Mouse (Mus musculus): ENCODE results near the gene Nxt1.

Gene Nxt1

DNA sequence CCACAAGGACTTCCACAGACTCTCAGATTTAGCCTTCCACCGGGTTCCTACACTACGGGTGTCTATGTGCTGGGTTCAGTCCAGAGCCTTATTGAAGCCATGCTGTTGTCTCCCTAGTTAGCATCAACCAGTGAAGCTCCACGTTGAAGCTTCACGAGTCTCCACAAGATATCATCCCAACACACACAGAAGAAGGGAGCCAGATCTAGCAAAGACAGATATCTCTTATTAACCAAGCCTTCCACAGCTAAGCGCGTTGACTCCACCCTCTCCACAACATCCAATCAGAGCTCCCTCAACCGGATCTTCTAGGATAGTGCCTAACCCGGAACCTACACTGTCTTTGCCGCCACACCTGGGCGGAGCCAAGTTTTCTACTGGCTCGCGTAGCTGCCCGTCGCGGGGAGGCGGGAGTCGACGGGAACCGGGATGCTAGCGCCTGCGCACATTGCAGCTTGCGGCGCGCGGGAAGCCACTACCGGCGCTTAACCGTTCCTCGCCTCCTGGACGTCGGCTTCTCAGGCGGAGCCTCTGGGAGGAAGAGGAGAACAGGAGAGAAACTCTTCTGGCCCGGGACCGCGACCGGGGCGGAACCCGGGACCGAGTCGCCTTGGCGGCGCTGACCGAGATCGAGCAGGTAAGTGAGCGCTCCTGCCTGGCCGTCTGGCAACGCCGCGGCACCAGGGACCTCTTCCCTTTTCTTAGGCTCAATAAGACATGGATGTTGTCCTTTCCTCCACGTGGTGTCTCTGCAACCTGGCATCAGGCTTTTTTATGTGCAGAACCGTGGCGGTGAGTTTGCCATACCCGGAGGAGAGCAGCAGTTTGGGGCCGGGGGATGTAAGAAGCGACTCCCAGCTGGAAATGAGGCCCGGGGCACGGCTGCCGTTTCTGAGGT lies at the start of gene Nxt1:
Gene Nxt1, plus strand, starts transcription at position 403 of the 898 bp plus-strand sequence.
- ChIA-PET POLR2A (interaction anchor here (0.6 to 3.6 kb wide), 39 partner anchors 8 to 337 kb away, joined by 3 to 60 read pairs (median 5); partner anchors contain the start of genes Cst3 (in 3 of the 4), Gzf1 (in 3 of the 4), Napb (in 3 of the 4) and Sstr4 (in 1 of the 4)), CTCF (interaction anchor here in 3 of 4 experiments (1.0 to 2.0 kb wide), 7 partner anchors 8 to 230 kb away, joined by 3 to 9 read pairs (median 4); partner anchors contain the start of gene Gzf1 (in 1 of the 3))

DNA sequence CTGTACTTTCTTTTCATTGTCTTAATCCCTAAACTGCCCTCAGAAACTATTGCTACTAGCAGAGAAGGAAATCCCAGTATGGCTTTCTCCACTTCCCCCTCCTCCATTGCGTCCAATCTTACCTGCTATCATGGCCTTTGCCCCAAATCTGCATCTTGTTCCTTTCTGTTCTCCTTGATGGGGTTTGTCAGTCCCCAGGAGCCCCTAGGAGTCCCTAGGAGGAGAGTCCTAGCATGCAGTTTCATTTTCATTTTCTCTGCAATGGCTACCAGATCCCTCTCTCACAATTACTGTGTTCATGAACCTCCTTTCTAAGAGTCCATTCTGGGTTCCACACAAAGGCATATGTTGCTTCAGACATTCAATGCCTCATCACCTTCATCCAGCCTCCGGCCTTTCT lies 49.3 kb upstream of the Nxt1 start:
- ChIA-PET CTCF (interaction anchor here in 1 of 4 experiments (0.7 kb wide), 1 partner anchor 83 kb away, joined by 3 read pairs; no protein-coding TSS in a partner anchor), POLR2A (no interaction called here)

DNA sequence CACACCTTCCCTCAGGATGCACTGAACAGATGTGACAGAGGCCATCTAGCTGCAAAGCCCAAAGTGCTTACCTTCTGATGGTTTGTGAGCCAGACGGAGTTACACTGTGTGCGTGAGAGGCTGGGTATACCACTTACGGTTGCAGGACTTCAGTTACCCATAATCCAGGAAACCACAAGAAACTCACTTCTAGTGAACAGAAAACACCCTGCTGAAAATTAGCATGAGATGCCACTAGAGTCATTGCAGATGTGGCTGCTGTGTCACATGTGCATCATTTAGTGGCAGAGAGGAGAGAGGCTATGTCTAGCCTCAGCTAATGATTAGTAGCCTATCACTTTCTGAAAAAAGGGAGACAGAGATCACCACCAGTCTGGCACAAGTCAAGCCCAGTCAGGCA lies 47.9 kb upstream of the Nxt1 start:
- POLR2A ChIA-PET, result no interaction called here

DNA sequence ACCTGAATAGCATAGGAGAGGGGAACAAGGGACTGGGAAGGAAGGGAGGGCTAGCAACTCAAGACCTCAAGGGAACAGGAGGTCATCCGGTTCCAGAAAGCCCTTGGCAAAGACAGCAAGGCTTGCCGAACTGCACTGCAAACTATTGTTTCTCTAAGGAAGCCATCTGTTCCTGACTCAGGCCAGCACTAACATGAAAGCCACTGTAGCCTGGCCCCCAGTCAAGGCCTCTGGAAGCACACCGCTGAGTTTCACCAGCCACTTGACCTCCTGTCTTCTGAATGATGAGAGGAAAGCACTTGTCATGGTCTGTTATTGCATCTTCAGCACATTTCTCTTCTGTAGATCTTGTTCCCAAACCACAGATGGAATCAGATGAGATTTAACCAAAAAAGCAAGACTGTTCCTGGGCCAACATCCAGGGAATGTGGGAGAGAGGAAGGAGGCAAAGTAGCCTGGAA lies 45.4 kb upstream of the Nxt1 start:
- ChIA-PET POLR2A (no interaction called here), CTCF (no interaction called here)

More for the DNA sequence above, 47.9 kb upstream of the Nxt1 start:
- CTCF ChIA-PET, result no interaction called here

DNA sequence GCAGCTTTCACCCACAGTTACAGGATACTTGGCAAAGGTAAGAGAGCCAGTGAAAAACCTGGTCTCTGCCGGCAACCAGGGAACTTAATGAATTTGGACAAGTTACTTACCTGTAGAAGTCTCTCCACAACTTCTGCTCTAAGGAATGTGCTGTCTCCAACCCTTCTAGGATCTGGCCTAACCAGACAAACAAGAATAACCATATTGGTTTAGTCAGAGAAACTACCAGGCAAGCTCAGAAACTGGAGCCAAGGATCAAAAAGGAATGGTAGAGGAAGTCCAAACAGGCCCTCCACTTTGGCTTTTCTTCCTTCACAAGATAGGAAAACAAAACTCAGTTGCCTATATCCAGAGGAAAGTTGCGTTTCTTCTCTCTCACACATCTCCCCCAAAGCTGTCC lies 41.4 kb upstream of the Nxt1 start:
- POLR2A ChIA-PET, result interaction anchor here in 1 of 4 experiments (0.6 kb wide), 1 partner anchor 19 kb away, joined by 3 read pairs; no protein-coding TSS in a partner anchor
- CTCF ChIA-PET, result no interaction called here

DNA sequence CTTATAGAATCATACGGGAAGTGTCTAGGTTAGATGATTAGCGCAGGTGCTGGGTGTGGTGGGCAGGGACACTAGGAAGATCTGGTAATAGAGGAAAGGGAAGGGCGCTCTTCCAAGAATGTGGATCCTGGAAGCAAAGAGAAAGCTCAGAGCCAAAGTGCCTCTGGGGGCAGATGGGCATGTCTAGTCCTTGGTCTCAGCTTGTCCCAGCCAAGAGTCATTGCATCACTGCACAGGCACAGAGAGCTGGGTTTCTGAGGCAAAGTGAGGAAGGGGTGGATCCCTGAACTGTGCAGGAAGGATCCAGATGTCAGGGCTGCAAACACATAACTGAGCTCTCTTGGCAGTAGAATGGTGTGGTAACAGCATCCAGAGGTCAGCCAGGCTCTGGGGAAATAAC lies 40.8 kb upstream of the Nxt1 start:
- CTCF ChIA-PET, result no interaction called here
- POLR2A ChIA-PET, result no interaction called here

DNA sequence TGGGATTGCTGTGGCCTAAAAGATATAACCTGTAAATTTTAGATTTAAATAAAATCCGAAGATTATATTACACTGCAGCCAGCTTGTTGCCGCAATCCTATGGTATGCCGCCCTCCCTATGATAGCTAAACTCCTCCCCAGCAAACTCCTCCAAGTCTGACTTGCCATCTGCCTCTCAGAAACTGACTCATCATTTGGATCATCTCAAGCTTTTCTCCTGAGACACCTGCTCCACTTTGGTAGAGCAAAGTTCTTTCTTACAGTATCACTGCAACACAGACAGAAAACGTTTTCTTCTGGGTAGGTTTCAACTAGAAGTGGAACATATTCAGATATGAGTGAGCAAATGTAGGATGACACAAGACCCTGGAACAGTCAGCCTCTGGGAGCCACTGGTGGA lies 37.9 kb upstream of the Nxt1 start:
- ChIA-PET CTCF (no interaction called here), POLR2A (no interaction called here)

DNA sequence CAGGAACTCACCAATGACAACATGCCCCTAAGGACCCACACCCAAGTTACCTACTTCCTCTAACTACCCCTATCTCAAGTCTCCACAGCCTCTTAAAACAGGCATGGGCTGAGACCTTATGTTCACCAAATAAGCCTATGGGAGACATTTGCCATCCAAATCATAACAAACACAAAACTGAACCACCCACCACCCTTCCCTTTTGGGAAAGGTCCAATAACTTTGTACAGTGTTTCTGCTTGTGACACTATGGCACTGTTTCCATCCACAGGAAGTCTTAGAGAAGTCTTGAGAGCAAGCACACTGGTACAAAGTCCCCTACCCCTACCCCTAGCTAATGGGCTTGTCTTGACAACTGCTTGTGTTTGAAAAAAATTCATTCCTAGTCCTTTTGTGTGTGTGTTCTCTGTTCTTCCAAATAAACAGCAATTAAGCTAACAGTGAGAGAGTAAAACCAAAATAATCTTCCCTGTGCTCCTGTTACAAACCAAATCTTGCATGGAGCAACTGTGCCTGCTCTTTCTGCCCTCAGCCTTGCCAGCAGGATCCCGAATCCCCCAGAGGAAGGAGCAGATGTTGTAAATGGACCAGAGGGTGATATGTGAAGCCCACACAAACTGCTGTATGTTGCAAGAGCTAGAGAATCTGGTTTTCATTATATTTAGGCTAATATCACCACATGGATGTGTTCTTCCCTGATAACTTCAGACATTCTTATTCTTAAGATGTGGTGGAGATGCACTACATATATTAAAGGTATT lies 29.6 kb upstream of the Nxt1 start:
- POLR2A ChIA-PET, result no interaction called here

DNA sequence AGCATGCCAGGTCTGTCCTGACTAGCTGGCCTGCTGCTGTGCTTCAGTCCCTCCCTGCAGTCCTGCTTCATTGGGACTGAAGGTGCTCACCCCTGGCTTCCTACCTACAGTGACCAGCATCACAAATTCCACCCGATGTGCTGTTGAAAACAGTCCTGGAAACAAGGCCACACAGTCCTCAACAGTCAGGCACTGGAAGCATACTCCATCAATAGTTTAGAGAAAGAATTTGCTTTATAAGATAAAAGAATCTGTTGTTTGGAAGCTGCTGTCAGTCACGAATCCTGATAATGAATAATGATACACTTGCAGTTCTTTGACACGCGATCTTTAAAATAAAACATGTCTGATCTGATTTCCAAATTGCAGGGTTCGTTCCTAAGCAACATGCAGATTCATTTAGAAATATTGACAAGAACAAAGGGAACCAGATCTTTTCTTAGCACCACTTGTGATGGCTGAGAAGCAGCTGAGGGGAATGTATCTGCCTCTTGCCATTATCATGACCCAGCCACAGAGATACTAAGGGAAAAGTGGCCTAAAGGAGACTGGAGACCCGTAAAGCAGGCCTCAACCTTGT lies 27.9 kb upstream of the Nxt1 start:
- ChIA-PET POLR2A (no interaction called here), CTCF (interaction anchor here in 1 of 4 experiments (0.6 kb wide), 1 partner anchor 11 kb away, joined by 3 read pairs; no protein-coding TSS in a partner anchor)

More for the DNA sequence above, 29.6 kb upstream of the Nxt1 start:
- CTCF ChIA-PET, result no interaction called here

DNA sequence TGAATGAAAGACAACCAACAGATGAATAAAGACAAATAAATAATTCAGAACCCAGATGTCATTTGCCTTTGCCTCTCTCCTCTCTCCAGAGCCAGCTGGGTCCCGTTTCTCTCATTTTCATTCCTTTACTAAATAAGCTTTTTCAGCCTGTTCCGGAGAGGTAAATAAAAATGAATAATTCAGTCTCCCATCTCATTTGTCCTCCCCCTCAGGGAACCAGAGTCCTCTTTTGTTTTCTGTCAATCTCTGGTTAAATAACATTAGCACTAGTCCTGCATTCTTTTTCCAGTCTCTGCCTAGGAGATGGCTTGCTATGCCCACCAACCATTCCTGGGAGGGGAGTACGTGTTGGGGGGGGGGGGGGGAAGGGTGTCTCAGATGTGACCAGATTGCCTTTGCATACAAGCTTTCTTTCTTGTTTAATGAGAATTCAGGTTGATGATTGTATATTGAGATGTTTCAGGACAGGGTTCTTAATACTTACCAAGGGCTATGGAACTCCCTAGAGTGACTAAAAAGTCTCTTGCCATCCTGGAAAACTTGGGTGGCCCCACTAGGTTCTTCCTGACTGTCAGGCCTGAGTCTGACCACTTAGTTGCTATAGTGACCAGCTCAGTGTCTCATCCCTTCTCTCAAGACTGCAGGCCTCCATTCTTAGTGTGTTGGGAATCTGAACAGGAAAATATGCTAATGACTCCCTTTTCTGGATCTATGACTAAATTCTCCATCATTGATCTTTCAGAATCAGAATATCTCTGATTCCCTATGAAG lies 21.6 kb upstream of the Nxt1 start:
- CTCF ChIA-PET, result no interaction called here
- POLR2A ChIA-PET, result interaction anchor here in 1 of 4 experiments (0.6 to 2.1 kb wide), 2 partner anchors 21 to 22 kb away, joined by 3 to 5 read pairs; partner anchors contain the start of gene Nxt1

DNA sequence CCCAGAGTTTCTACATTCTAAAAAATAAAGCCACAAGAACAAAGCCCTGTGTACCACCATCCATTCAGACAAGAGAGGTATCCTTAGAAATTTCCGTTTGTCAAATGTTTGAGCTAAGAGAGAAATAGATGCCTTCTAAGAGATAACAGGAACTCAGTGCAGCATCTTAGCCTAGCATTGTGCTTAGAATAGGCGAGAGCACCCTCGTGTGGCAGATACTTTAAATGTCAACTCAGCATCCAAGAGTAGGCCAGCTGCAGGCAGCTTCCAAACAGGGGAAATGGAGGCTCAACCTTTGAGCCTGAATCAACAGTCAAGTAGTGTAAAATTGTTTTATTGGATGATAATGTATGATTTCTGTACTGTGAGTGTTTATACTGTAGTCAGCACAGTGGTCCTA lies 17.4 kb upstream of the Nxt1 start:
- POLR2A ChIA-PET, result interaction anchor here in 2 of 4 experiments (0.8 to 1.1 kb wide), 3 partner anchors 24 to 29 kb away, joined by 3 to 4 read pairs (median 3); partner anchors contain the start of gene Gzf1 (in 1 of the 2)
- CTCF ChIA-PET, result interaction anchor here in 3 of 4 experiments (1.0 to 2.5 kb wide), 9 partner anchors 11 to 532 kb away, joined by 3 to 13 read pairs (median 4); partner anchors contain the start of gene Gzf1 (in 1 of the 3)

DNA sequence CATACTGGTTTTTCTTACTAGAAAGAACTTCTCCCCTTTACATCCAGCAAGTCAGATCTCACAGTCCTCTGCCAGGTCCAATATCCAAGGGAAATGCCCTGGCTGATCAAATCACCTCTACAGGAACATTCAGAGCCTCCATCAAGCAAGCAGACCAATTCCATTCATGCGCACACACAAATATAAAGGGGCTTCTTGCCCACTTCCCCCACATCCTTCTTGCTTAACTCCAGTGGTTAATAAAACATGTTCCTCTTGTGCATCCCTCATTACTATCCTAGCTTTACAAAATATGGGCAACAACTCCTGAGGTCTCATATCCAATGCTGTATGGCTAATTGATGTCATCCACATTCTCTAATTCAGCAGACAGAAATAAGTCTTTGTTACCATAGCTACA lies 8.9 kb upstream of the Nxt1 start:
- CTCF ChIA-PET, result interaction anchor here in 1 of 4 experiments (1.2 kb wide), 1 partner anchor 188 kb away, joined by 3 read pairs; no protein-coding TSS in a partner anchor

DNA sequence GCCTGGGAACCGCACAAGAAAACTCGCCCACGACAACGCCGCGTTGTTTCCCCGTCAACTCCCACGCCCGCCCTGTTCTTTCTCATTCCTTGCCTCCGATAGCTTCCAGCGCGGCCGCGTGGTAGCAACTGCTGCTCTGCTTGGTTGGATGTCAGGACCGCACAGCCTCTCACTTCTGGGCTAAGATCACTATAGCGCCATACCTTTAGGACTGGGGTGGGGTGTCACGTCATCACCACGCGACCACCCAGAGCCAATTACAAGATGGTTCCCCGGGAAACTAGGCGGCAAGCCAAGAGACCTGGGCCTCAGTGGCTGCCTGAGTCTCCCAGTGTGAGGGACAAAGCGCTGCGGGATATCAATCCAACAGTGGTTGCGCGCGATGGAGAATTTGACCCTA lies 5.4 kb downstream of the Nxt1 start:
- CTCF ChIA-PET, result no interaction called here
- POLR2A ChIA-PET, result interaction anchor here in 2 of 4 experiments (1.2 to 3.3 kb wide), 4 partner anchors 19 to 197 kb away, joined by 3 to 26 read pairs (median 11); partner anchors contain the start of gene Cst3 (in 1 of the 2)

More for the DNA sequence above, 8.9 kb upstream of the Nxt1 start:
- POLR2A ChIA-PET, result interaction anchor here in 2 of 4 experiments (1.1 to 2.9 kb wide), 2 partner anchors 9 kb away, joined by 3 to 11 read pairs; partner anchors contain the start of gene Nxt1 (in 2 of the 2)

DNA sequence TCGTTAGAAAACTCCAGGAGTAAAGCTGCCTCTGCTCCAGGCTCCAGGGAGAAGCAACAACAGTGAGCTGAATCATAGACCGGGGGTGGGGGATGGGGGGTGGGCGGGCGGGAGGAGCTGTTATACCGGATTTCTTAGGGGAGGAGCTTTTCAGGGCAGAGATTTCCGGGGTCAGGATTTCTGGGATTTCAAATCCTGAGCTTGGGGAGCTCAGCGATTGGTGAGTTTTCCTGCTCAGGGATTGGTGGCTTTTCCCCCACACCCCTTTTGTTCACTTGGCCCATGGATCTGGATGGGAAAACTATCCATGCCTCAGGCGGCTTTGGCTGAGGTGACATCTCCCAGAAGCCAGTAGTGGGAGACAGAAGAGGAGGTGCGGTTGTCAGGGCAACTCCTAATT lies 6.9 kb downstream of the Nxt1 start:
- POLR2A ChIA-PET, result interaction anchor here in 3 of 4 experiments (0.6 to 3.3 kb wide), 41 partner anchors 8 to 1666 kb away, joined by 3 to 37 read pairs (median 4); partner anchors contain the start of genes Cst3 (in 3 of the 3), Napb (in 3 of the 3), Thbd (in 1 of the 3) and Xrn2 (in 1 of the 3)
- CTCF ChIA-PET, result interaction anchor here (0.5 to 1.3 kb wide), 11 partner anchors 25 to 270 kb away, joined by 3 to 11 read pairs (median 3); partner anchors contain the start of gene 9230104L09Rik (in 1 of the 4)

DNA sequence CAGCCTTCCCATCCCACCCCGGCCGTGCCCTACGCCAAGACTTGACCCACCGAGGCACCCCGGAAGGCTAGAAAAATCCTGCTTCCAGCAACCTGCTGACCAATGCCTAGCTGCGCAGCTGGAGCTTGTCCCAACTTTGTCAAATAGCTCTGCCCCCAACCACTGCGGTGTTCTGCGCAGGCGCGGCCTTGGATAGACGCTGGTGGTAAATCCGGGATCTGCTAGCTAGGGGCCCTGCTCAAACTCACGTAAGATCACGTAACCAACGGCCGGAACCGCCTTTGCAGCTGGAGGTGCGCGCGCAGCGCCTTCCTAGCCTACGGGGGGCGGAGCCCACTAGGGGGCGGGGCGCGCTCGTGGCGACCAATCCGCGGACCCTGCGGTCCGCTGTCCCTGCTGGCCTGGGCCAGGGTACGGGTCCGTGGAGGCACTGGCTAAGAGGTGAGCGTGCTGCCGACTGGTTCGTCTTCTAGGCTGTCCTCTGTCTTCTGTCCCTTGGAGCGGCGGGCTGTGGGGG lies 8.4 kb downstream of the Nxt1 start, which contains the start of gene Gzf1:
Gene Gzf1, plus strand, starts transcription at position 249 of the 517 bp plus-strand sequence.
- ChIA-PET POLR2A (interaction anchor here in 3 of 4 experiments (0.6 to 3.3 kb wide), 36 partner anchors 8 to 1388 kb away, joined by 3 to 60 read pairs (median 4); partner anchors contain the start of genes Cst3 (in 3 of the 3), Napb (in 3 of the 3) and Nxt1 (in 3 of the 3)), CTCF (interaction anchor here in 3 of 4 experiments (0.7 to 2.3 kb wide), 8 partner anchors 9 to 170 kb away, joined by 3 to 19 read pairs (median 4); partner anchors contain the start of gene Nxt1 (in 1 of the 3))

DNA sequence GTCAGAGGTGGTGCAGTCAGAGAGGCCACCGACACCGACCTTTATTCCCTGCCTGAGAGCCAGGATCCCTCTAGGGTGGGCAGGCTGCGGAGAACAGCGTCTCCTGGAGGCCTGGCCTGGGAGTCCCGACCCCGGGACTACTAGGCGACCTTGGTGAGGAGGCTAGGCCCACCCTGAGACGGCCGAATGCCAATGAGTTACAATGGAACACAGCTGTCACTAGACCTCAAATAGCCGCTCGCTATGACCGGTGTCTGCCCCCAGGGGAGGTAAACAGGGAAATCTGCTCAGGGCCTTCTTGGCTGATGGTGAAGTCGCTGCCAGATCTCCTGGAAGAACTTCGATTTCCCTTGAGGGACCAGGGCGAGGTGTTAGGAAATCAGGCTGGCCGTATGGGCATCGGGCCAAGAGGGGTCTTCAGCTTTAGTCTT lies 9.1 kb downstream of the Nxt1 start:
- POLR2A ChIA-PET, result interaction anchor here in 3 of 4 experiments (0.9 to 3.0 kb wide), 18 partner anchors 8 to 194 kb away, joined by 3 to 60 read pairs (median 6); partner anchors contain the start of genes Cst3 (in 3 of the 3), Nxt1 (in 3 of the 3) and Napb (in 1 of the 3)
- CTCF ChIA-PET, result interaction anchor here in 3 of 4 experiments (1.0 to 2.3 kb wide), 5 partner anchors 9 to 169 kb away, joined by 3 to 19 read pairs (median 9); partner anchors contain the start of gene Nxt1 (in 1 of the 3)

DNA sequence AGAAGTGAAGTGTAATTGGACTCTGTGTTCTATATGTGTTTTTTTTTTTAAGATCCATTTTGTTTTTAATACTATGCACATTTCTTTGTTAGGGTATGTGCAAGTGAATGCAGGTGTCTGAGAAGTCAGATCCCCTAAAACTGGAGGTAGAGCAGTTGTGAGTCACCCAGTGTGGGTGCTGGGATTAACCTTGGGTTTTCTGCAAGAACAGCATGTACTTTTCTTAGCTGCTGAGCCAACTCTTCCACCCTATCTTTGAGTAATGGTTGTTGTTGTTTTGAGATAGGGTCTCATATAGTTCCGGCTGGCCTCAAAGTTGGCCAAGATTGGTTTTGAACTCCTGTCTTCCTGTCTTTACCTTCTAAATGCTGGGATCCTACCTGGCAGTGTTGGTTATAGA lies 10.6 kb downstream of the Nxt1 start:
- ChIA-PET POLR2A (interaction anchor here in 2 of 4 experiments (0.9 to 3.0 kb wide), 5 partner anchors 10 to 192 kb away, joined by 3 to 21 read pairs (median 7); partner anchors contain the start of genes Nxt1 (in 2 of the 2) and Cst3 (in 1 of the 2)), CTCF (interaction anchor here in 1 of 4 experiments (1.0 kb wide), 1 partner anchor 23 kb away, joined by 3 read pairs; no protein-coding TSS in a partner anchor)

Measured in embryonic stem cell, embryonic (primary cell).